Mouse (Mus musculus): ENCODE measurements around the gene 1700028J19Rik. TPM values are rescaled to one million over a fixed set of nuclear protein-coding genes. Genes with fewer than 3 reads are reported as not detected.

The 1700028J19Rik gene
- 1.8 and 2.1 TPM in 2 replicates for polyA plus RNA-seq (2021; fragmentation: Nextera tagmentation)
- long read RNA-seq, experiment 1, partial matches to known transcripts: 0 of 3 reads
- long read RNA-seq, experiment 1, other reads (novel, unspliced or antisense): 3 of 3 reads
- long read RNA-seq, experiment 2, partial matches to known transcripts: 1 of 6 reads
- long read RNA-seq, experiment 2, other reads (novel, unspliced or antisense): 5 of 6 reads

GRCm38 (mm10) chr7:44246055-44246983 is at the start of gene 1700028J19Rik, which contains the start of gene 2410002F23Rik:
Gene 1700028J19Rik, minus strand, starts transcription at chr7:44246695.
Gene 2410002F23Rik, plus strand, starts transcription at chr7:44246722.

GRCm38 (mm10) chr7:44261147-44261546 is 14.7 kb upstream of the 1700028J19Rik start, which contains the start of gene Gm15517:
Gene Gm15517, plus strand, starts transcription at chr7:44261447.

GRCm38 (mm10) chr7:44257278-44257677 is 10.8 kb upstream of the 1700028J19Rik start, which contains the start of gene Acp4:
Gene Acp4, minus strand, starts transcription at chr7:44257378.

GRCm38 (mm10) chr7:44235909-44236308 is 10.6 kb downstream of the 1700028J19Rik start, which contains the start of gene Gm36864:
Gene Gm36864, plus strand, starts transcription at chr7:44236177.

GRCm38 (mm10) chr7:44225076-44225475 is 21.4 kb downstream of the 1700028J19Rik start, which contains the start of gene Klk1:
Gene Klk1, plus strand, starts transcription at chr7:44225360.

GRCm38 (mm10) chr7:44215645-44216044 is 30.9 kb downstream of the 1700028J19Rik start, which contains the start of gene Klk1b5:
Gene Klk1b5, plus strand, starts transcription at chr7:44215945.

GRCm38 (mm10) chr7:44207135-44207534 is 39.4 kb downstream of the 1700028J19Rik start, which contains the start of gene Klk1b4:
Gene Klk1b4, plus strand, starts transcription at chr7:44207435.

GRCm38 (mm10) chr7:44197891-44198290 is 48.6 kb downstream of the 1700028J19Rik start, which contains the start of gene Klk1b3:
Gene Klk1b3, plus strand, starts transcription at chr7:44198191.

GRCm38 (mm10) chr7:44187936-44188335 is 58.6 kb downstream of the 1700028J19Rik start, which contains the start of gene Klk1b24:
Gene Klk1b24, plus strand, starts transcription at chr7:44188236.

Other genes starting within 250 kb of the 1700028J19Rik start
- gene Klk1b26, start 234.5 kb downstream of the 1700028J19Rik start, polyA plus RNA-seq (2021; fragmentation: Nextera tagmentation): not detected in 2 replicates
- gene Klk1b27, start 194.4 kb downstream of the 1700028J19Rik start, polyA plus RNA-seq (2021; fragmentation: Nextera tagmentation): 0.16 and 0.28 TPM in 2 replicates
- gene Klk1b21, start 144.4 kb downstream of the 1700028J19Rik start, polyA plus RNA-seq (2021; fragmentation: Nextera tagmentation): not detected in 2 replicates
- not detected in 2 replicates for gene Klk1b22, start 134.0 kb downstream of the 1700028J19Rik start, polyA plus RNA-seq (2021; fragmentation: Nextera tagmentation)
- not detected in 2 replicates for gene Klk1b16, start 109.9 kb downstream of the 1700028J19Rik start, polyA plus RNA-seq (2021; fragmentation: Nextera tagmentation)
- gene Klk1b24, start 58.5 kb downstream of the 1700028J19Rik start, polyA plus RNA-seq (2021; fragmentation: Nextera tagmentation): 0.23 TPM in 1 of 2 replicates, not detected in the other
- gene Klk1b3, start 48.5 kb downstream of the 1700028J19Rik start, polyA plus RNA-seq (2021; fragmentation: Nextera tagmentation): not detected in 2 replicates
- gene Klk1b4, start 39.3 kb downstream of the 1700028J19Rik start, polyA plus RNA-seq (2021; fragmentation: Nextera tagmentation): not detected in 2 replicates
- gene Klk1b5, start 30.8 kb downstream of the 1700028J19Rik start, polyA plus RNA-seq (2021; fragmentation: Nextera tagmentation): not detected in 2 replicates
- gene Klk1, start 21.3 kb downstream of the 1700028J19Rik start, polyA plus RNA-seq (2021; fragmentation: Nextera tagmentation): not detected in 2 replicates
- not detected in 2 replicates for gene Gm36864, start 10.5 kb downstream of the 1700028J19Rik start, polyA plus RNA-seq (2021; fragmentation: Nextera tagmentation)
- 110 and 113 TPM in 2 replicates for gene 2410002F23Rik, start within 50 bp of the 1700028J19Rik start, polyA plus RNA-seq (2021; fragmentation: Nextera tagmentation)
- gene Acp4, start 10.7 kb upstream of the 1700028J19Rik start, polyA plus RNA-seq (2021; fragmentation: Nextera tagmentation): not detected in 2 replicates
- gene Gm15517, start 14.8 kb upstream of the 1700028J19Rik start, polyA plus RNA-seq (2021; fragmentation: Nextera tagmentation): not detected in 2 replicates
- 3.0 and 3.8 TPM in 2 replicates for gene Clec11a, start 60.2 kb upstream of the 1700028J19Rik start, polyA plus RNA-seq (2021; fragmentation: Nextera tagmentation)
- gene Shank1, start 63.6 kb upstream of the 1700028J19Rik start, polyA plus RNA-seq (2021; fragmentation: Nextera tagmentation): 89.2 and 112 TPM in 2 replicates
- 46.6 and 59.0 TPM in 2 replicates for gene Syt3, start 137.4 kb upstream of the 1700028J19Rik start, polyA plus RNA-seq (2021; fragmentation: Nextera tagmentation)
- 1.5 and 2.1 TPM in 2 replicates for gene 1700008O03Rik, start 139.1 kb upstream of the 1700028J19Rik start, polyA plus RNA-seq (2021; fragmentation: Nextera tagmentation)
- 8.4 and 10.6 TPM in 2 replicates for gene Lrrc4b, start 182.3 kb upstream of the 1700028J19Rik start, polyA plus RNA-seq (2021; fragmentation: Nextera tagmentation)
- 0.99 and 1.0 TPM in 2 replicates for gene Aspdh, start 218.7 kb upstream of the 1700028J19Rik start, polyA plus RNA-seq (2021; fragmentation: Nextera tagmentation)
- gene Josd2, start 221.3 kb upstream of the 1700028J19Rik start, polyA plus RNA-seq (2021; fragmentation: Nextera tagmentation): 88.4 and 99.9 TPM in 2 replicates
- gene Emc10, start 249.8 kb upstream of the 1700028J19Rik start, polyA plus RNA-seq (2021; fragmentation: Nextera tagmentation): 272 and 282 TPM in 2 replicates
- gene Fam71e1, start 249.9 kb upstream of the 1700028J19Rik start, polyA plus RNA-seq (2021; fragmentation: Nextera tagmentation): 7.0 and 9.4 TPM in 2 replicates

Measured in layer of hippocampus, adult 6 months (tissue).